Mouse (Mus musculus): Measurements from ENCODE around the gene Mmp2.

DNA sequence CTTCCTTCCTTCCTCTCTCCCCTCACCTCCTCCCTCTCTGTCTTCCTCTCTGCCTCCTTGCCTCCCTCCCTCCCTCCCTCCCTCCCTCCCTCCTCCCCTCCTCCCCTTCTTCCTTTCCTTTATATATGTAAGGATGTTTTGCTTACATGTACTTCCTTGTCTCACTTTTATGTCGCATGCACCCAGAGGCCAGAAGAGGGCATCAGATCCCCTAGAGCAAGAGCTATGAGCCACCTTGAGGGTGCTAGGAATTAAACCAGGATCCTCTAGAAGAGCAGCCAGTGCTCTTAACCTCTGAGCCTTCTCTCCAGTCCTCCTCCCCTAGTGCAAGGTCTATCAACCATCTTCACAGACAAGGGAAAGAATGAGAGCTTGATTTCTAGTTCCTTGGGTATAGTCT lies 69.0 kb downstream of the Mmp2 start:
- TF ChIP-seq POLR2A (IDR thresholded peaks at IDR 0.05; ENCODE audit: borderline replicate concordance, control insufficient read depth, low read depth, low read length) (no peak), CTCF (IDR thresholded peaks at IDR 0.05; ENCODE audit: control insufficient read depth, insufficient read depth, low read length) (no peak)

Measured in bone marrow, adult 2 months (tissue).